Mouse (Mus musculus): ENCODE measurements around the gene Prl3d2.
"Not testable (repeated sequence)": the region's sequence is repeated elsewhere in the genome, so short reads cannot be mapped to it uniquely, and the experiment has no call there.

Prl3d2 gene

GRCm38 (mm10) chr13:27121398-27121797 lies at the start of gene Prl3d2:
Prl3d2 (plus strand) TSS chr13:27121698.
- not testable (repeated sequence) for DNase-seq (ENCODE audit: low spot score in 2 of 2)

GRCm38 (mm10) chr13:27093890-27094289 lies 27.6 kb upstream of the Prl3d2 start, which contains the start of gene Prl3d1:
Prl3d1 (plus strand) TSS chr13:27094190.
- DNase-seq (ENCODE audit: low spot score in 2 of 2), result not testable (repeated sequence)

- DNase-seq (ENCODE audit: low spot score in 2 of 2), result no peak
These were observed 26.8 kb downstream of the Prl3d2 start for GRCm38 (mm10) chr13:27148264-27148663.

- not testable (repeated sequence) for DNase-seq (ENCODE audit: low spot score in 2 of 2)
These were observed 35.0 kb downstream of the Prl3d2 start, which contains the start of gene Prl3d3 for GRCm38 (mm10) chr13:27156490-27156889. Prl3d3 (plus strand) TSS chr13:27156790.
